Mouse (Mus musculus): ENCODE results near the gene Epb42. TPM values are rescaled to one million over a fixed set of nuclear protein-coding genes. Genes with fewer than 3 reads are reported as not detected.
A peak's percentile ranks its signal among the peaks of the same experiment; 100 is the strongest.
"Not testable (repeated sequence)": the region's sequence is repeated elsewhere in the genome, so short reads cannot be mapped to it uniquely, and the experiment has no call there.

The Epb42 gene
- total and polyA plus RNA-seq, 2 experiments from 2014 or later, result 0.56 TPM; not detected in 1

- Histone ChIP-seq H3K4me2 (ENCODE audit: low read depth, low read length) (peak within 1 kb of the TSS; percentile 97), H3K4me1 (ENCODE audit: control insufficient read depth, insufficient read depth) (peaks cover 6% of the 10 kb centered on the region), H3K9me3 (replicated peaks; ENCODE audit: control insufficient read depth, low read length) (no peaks in the 10 kb centered on the region), H3K4me3 (ENCODE audit: low read depth, low read length) (peak within 1 kb of the TSS; percentile 95), H3K27me3 (ENCODE audit: control insufficient read depth, insufficient read depth, low read length) (no peaks in the 10 kb centered on the region), H3K36me3 (replicated peaks; ENCODE audit: control insufficient read depth, insufficient read depth, low read length) (0 out of 2 replicates have a peak, but pooled peaks cover 9% of the 10 kb centered on the region), H3K9ac (replicated peaks; ENCODE audit: low read depth, low read length) (peak within 1 kb of the TSS; percentile 72), H3K27ac (ENCODE audit: low read depth) (peak within 1 kb of the TSS; percentile 61)
- DNase-seq (ENCODE audit: low spot score) (peak; percentile 96), ATAC-seq (ENCODE audit: insufficient read depth, low read depth) (peak; percentile 99)
- TF ChIP-seq CTCF (IDR thresholded peaks at IDR 0.05; ENCODE audit: low read depth) (no peak), EP300 (IDR thresholded peaks at IDR 0.05; ENCODE audit: low read depth) (no peak)
- 2% methylated on average over 34 of the region's 34 CpGs for WGBS
Observed at GRCm38 (mm10) chr2:121007925-121008663, 28.8 kb downstream of the Epb42 start, which contains the start of gene Ccndbp1. Ccndbp1 (plus strand) TSS chr2:121008403.

GRCm38 (mm10) chr2:121006986-121007385 is 29.9 kb downstream of the Epb42 start:
- H3K4me3 ChIP-seq (ENCODE audit: low read depth, low read length), result no peak overlapping the region
- no peaks in the 10 kb centered on the region for H3K27me3 ChIP-seq (ENCODE audit: control insufficient read depth, insufficient read depth, low read length)
- H3K4me2 ChIP-seq (ENCODE audit: low read depth, low read length), result no peak overlapping the region
- H3K9ac ChIP-seq (replicated peaks; ENCODE audit: low read depth, low read length), result no peak overlapping the region
- ATAC-seq (ENCODE audit: insufficient read depth, low read depth), result no peak
- WGBS, result 77% methylated on average over 1 of the region's 1 CpGs
- no peak for TF ChIP-seq EP300 (IDR thresholded peaks at IDR 0.05; ENCODE audit: low read depth)
- H3K36me3 ChIP-seq (replicated peaks; ENCODE audit: control insufficient read depth, insufficient read depth, low read length), result 0 out of 2 replicates have a peak, but pooled peaks cover 6% of the 10 kb centered on the region
- H3K9me3 ChIP-seq (replicated peaks; ENCODE audit: control insufficient read depth, low read length), result no peaks in the 10 kb centered on the region
- H3K27ac ChIP-seq (ENCODE audit: low read depth), result no peak overlapping the region
- DNase-seq (ENCODE audit: low spot score), result no peak
- peaks cover 6% of the 10 kb centered on the region for H3K4me1 ChIP-seq (ENCODE audit: control insufficient read depth, insufficient read depth)

GRCm38 (mm10) chr2:121004018-121004811 is 32.7 kb downstream of the Epb42 start:
- H3K27ac ChIP-seq (ENCODE audit: low read depth), result no peak overlapping the region
- TF ChIP-seq EP300 (IDR thresholded peaks at IDR 0.05; ENCODE audit: low read depth) (no peak), CTCF (IDR thresholded peaks at IDR 0.05; ENCODE audit: low read depth) (no peak)
- WGBS, result 79% methylated on average over 7 of the region's 7 CpGs
- H3K9ac ChIP-seq (replicated peaks; ENCODE audit: low read depth, low read length), result no peak overlapping the region
- H3K9me3 ChIP-seq (replicated peaks; ENCODE audit: control insufficient read depth, low read length), result no peaks in the 10 kb centered on the region
- H3K36me3 ChIP-seq (replicated peaks; ENCODE audit: control insufficient read depth, insufficient read depth, low read length), result no peaks in the 10 kb centered on the region
- no peaks in the 10 kb centered on the region for H3K27me3 ChIP-seq (ENCODE audit: control insufficient read depth, insufficient read depth, low read length)
- H3K4me2 ChIP-seq (ENCODE audit: low read depth, low read length), result no peak overlapping the region
- DNase-seq (ENCODE audit: low spot score), result no peak
- ATAC-seq (ENCODE audit: insufficient read depth, low read depth), result no peak
- H3K4me3 ChIP-seq (ENCODE audit: low read depth, low read length), result no peak overlapping the region
- peaks cover 6% of the 10 kb centered on the region for H3K4me1 ChIP-seq (ENCODE audit: control insufficient read depth, insufficient read depth)

GRCm38 (mm10) chr2:121003586-121003985 is 33.3 kb downstream of the Epb42 start:
- no peaks in the 10 kb centered on the region for H3K27me3 ChIP-seq (ENCODE audit: control insufficient read depth, insufficient read depth, low read length)
- peaks cover under 1% of the 10 kb centered on the region; the same call in 1 of the 2 replicates for H3K4me1 ChIP-seq (ENCODE audit: control insufficient read depth, insufficient read depth)
- ATAC-seq (ENCODE audit: insufficient read depth, low read depth), result no peak
- H3K36me3 ChIP-seq (replicated peaks; ENCODE audit: control insufficient read depth, insufficient read depth, low read length), result no peaks in the 10 kb centered on the region
- H3K9me3 ChIP-seq (replicated peaks; ENCODE audit: control insufficient read depth, low read length), result no peaks in the 10 kb centered on the region
- H3K27ac ChIP-seq (ENCODE audit: low read depth), result no peak overlapping the region
- DNase-seq (ENCODE audit: low spot score), result no peak
- H3K4me2 ChIP-seq (ENCODE audit: low read depth, low read length), result no peak overlapping the region
- H3K4me3 ChIP-seq (ENCODE audit: low read depth, low read length), result no peak overlapping the region
- 57% methylated on average over 2 of the region's 2 CpGs for WGBS
- H3K9ac ChIP-seq (replicated peaks; ENCODE audit: low read depth, low read length), result no peak overlapping the region
- TF ChIP-seq EP300 (IDR thresholded peaks at IDR 0.05; ENCODE audit: low read depth) (no peak), CTCF (IDR thresholded peaks at IDR 0.05; ENCODE audit: low read depth) (0 out of 2 replicates have a peak, but pooled peaks have one; percentile 25)

GRCm38 (mm10) chr2:120998863-120999262 is 38.0 kb downstream of the Epb42 start:
- Histone ChIP-seq H3K4me1 (ENCODE audit: control insufficient read depth, insufficient read depth) (no peaks in the 10 kb centered on the region), H3K4me3 (ENCODE audit: low read depth, low read length) (no peak overlapping the region), H3K27me3 (ENCODE audit: control insufficient read depth, insufficient read depth, low read length) (no peaks in the 10 kb centered on the region), H3K36me3 (replicated peaks; ENCODE audit: control insufficient read depth, insufficient read depth, low read length) (no peaks in the 10 kb centered on the region), H3K9me3 (replicated peaks; ENCODE audit: control insufficient read depth, low read length) (no peaks in the 10 kb centered on the region), H3K4me2 (ENCODE audit: low read depth, low read length) (no peak overlapping the region), H3K9ac (replicated peaks; ENCODE audit: low read depth, low read length) (no peak overlapping the region), H3K27ac (ENCODE audit: low read depth) (no peak overlapping the region)
- 78% methylated on average over 8 of the region's 8 CpGs for WGBS
- ATAC-seq (ENCODE audit: insufficient read depth, low read depth) (no peak), DNase-seq (ENCODE audit: low spot score) (no peak)
- no peak for TF ChIP-seq CTCF (IDR thresholded peaks at IDR 0.05; ENCODE audit: low read depth)
- TF ChIP-seq EP300 (IDR thresholded peaks at IDR 0.05; ENCODE audit: low read depth), result no peak

- H3K27ac ChIP-seq (ENCODE audit: low read depth); H3K4me2 ChIP-seq (ENCODE audit: low read depth, low read length); H3K27me3 ChIP-seq (ENCODE audit: control insufficient read depth, insufficient read depth, low read length); H3K36me3 ChIP-seq (replicated peaks; ENCODE audit: control insufficient read depth, insufficient read depth, low read length); H3K9ac ChIP-seq (replicated peaks; ENCODE audit: low read depth, low read length); DNase-seq (ENCODE audit: low spot score); H3K4me3 ChIP-seq (ENCODE audit: low read depth, low read length); H3K4me1 ChIP-seq (ENCODE audit: control insufficient read depth, insufficient read depth); H3K9me3 ChIP-seq (replicated peaks; ENCODE audit: control insufficient read depth, low read length); ATAC-seq (ENCODE audit: insufficient read depth, low read depth): not testable (repeated sequence)
- WGBS, result 77% methylated on average over 1 of the region's 1 CpGs
Observed at GRCm38 (mm10) chr2:120996607-120997006, 40.3 kb downstream of the Epb42 start.

Measured in heart, postnatal 0 days (tissue).